Mouse (Mus musculus) neural tube, embryonic 14.5 days (tissue): ENCODE results near the gene Uap1l1. TPM values are rescaled to one million over a fixed set of nuclear protein-coding genes. Genes with fewer than 3 reads are reported as not detected.

ENCODE experiments used
- ATAC-seq: fragments of 200-750 bp; cut with Nextera tagmentation; 2 replicates; pipeline ENCODE4 v1.8.0; 2017; ENCODE audit warnings: low read depth, mild to moderate bottlenecking, moderate TSS enrichment, moderate library complexity
- H3K27ac ChIP-seq: fragments of 300-500 bp; sonication (generic); 2 replicates; pipeline ENCODE4 v1.5.1; 2014; ENCODE audit warnings: low read depth, mild to moderate bottlenecking, control low read depth, low read length, moderate library complexity, mixed read lengths
- H3K27me3 ChIP-seq: fragments of 300-500 bp; sonication (generic); 2 replicates; pipeline ENCODE4 v1.6.1; 2014; ENCODE audit warnings: low read length; ENCODE audit not compliant: control insufficient read depth, insufficient read depth
- H3K36me3 ChIP-seq: fragments of 300-500 bp; sonication (generic); 2 replicates; pipeline ENCODE4 v1.6.1; 2014; ENCODE audit warnings: low read length, mixed read lengths; ENCODE audit not compliant: control insufficient read depth, insufficient read depth
- H3K4me1 ChIP-seq: fragments of 300-500 bp; sonication (generic); 2 replicates; pipeline ENCODE4 v1.6.1; 2014; ENCODE audit warnings: low read length; ENCODE audit not compliant: control insufficient read depth, insufficient read depth
- H3K4me2 ChIP-seq: fragments of 300-500 bp; sonication (generic); 2 replicates; pipeline ENCODE4 v1.6.1; 2014; ENCODE audit warnings: mild to moderate bottlenecking, low read depth, low read length, control low read depth
- H3K4me3 ChIP-seq: fragments of 300-500 bp; sonication (generic); 2 replicates; pipeline ENCODE4 v1.5.1; 2014; ENCODE audit warnings: low read depth, low read length, control low read depth, mixed read lengths
- H3K9ac ChIP-seq: fragments of 300-500 bp; sonication (generic); replicated peaks from 2 replicates; pipeline ENCODE4 v1.6.1; 2014; ENCODE audit warnings: low read depth, mild to moderate bottlenecking, control low read depth, low read length, mixed read lengths
- H3K9me3 ChIP-seq: fragments of 300-500 bp; sonication (generic); 2 replicates; pipeline ENCODE4 v1.6.1; 2016; ENCODE audit warnings: low read length; ENCODE audit not compliant: control insufficient read depth
- WGBS: fragments of 180-500 bp; shearing (Covaris S2); extraction: QIAGEN DNeasy Blood & Tissue Kit; methylation state at CpG from one replicate; pipeline ENCODE4 v1.1.7; 2014; 5-methylcytosine and 5-hydroxymethylcytosine counted together
- polyA plus RNA-seq: library from polyadenylated mRNA; unstranded; fragments of >200 nt; fragmentation: Nextera tagmentation; extraction: Ambion mirVana; gene quantifications from 2 replicates; pipeline ENCODE4 v1.2.1, GENCODE M21; 2014

Uap1l1 gene
- polyA plus RNA-seq, 1 experiment from 2014 or later = 4.6 TPM

DNA sequence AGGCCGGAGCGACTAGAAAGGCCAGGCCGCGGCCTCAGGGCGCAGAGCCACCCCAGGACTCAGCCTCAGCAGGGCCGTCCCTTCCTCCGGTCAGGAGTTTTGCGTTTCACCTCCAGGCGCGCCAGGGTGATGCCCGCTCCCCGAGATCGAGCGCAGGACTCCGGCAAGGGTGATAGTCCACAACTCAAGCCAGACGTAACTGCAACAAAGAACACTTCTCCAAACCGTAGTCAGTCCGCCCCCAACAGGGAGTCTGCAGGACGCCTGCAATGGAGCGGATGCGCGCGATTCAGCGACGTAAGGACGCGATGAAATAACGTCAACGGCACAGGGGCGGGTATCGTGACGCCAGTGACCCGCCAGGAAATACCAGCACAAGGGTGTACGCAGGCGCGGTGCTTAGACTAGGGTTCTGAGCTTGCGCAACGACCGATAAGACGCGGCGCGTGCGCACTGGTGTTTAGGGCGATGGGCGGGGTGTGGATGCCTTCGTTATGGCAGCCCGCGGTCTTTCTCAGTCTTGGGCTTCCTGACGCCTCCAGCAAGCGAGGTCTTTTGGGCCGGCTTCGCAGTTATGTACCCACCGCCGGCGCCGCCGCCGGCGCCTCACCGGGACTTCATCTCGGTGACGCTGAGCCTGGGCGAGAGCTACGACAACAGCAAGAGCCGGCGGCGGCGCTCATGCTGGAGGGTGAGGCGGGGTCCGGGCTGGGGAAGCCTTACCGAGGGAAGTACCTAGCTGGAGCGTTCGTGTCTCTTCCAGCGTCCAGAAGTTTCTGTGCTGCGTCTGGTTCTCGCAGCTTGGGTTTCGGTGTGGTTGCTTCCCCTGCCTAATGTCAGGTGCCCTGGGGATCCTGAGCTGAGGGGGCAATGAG, 33.0 kb downstream of the Uap1l1 start, which contains the start of gene Man1b1:
Gene Man1b1 (plus strand): TSS at position 53 of the 875 bp plus-strand sequence.
- Histone ChIP-seq H3K4me2 (peak within 1 kb of the TSS; percentile 97), H3K4me1 (peaks cover 14% of the 10 kb centered on the region), H3K27me3 (no peaks in the 10 kb centered on the region), H3K9ac (peak within 1 kb of the TSS; percentile 88), H3K36me3 (peaks cover 20% of the 10 kb centered on the region), H3K27ac (peak within 1 kb of the TSS; percentile 93), H3K9me3 (no peaks in the 10 kb centered on the region), H3K4me3 (peak within 1 kb of the TSS; percentile 93)
- ATAC-seq = peak; percentile 97
- under 1% methylated on average over 78 of the region's 78 CpGs for WGBS

DNA sequence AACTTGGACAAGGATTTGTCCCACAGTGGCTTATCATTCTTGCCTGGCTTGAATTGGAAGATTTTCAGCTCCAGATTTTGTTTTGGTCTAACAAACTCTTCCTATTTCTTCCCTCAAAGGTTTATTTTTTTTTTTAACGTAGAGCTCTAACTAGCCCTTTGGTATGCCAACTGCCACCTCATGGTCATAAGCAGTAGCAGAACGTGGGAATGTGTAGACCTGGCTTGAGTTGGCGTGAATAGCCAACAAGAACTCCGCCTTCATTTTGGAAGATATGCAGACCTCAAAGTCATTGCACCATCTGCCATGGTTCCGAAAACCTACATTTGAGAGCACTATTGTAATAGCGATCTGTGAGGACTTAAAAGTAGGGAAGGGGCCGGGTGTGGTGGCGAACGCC, 34.0 kb downstream of the Uap1l1 start:
- 61% methylated on average over 9 of the region's 9 CpGs for WGBS
- Histone ChIP-seq H3K4me1 (peaks cover 14% of the 10 kb centered on the region), H3K27me3 (no peaks in the 10 kb centered on the region), H3K27ac (no peak overlapping the region), H3K4me3 (peak overlapping the region; percentile 93), H3K4me2 (peak overlapping the region; percentile 81), H3K9ac (peak overlapping the region; percentile 88; the same call in 1 of the 2 replicates), H3K9me3 (no peaks in the 10 kb centered on the region), H3K36me3 (peaks cover 13% of the 10 kb centered on the region)
- no peak for ATAC-seq

DNA sequence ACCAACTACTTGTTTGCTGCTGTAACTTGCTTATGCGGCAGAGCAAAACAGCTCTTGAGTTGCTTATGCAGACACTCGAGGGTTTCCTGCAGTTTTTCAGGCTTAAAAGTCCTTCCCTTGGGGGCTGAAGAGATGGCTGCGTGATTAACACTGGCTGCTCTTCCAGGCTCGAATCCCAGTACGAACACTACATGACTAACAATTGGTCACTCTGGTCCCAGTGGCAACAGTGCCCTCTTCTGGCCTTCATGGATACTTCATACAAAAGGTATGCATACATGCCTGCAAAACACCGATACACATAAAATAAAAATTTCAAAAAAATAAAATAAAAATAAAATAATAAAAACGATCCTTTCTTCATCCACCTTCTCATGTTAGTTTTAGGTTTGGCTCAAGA, 37.0 kb downstream of the Uap1l1 start:
- 32% methylated on average over 7 of the region's 7 CpGs for WGBS
- Histone ChIP-seq H3K4me3 (no peak overlapping the region), H3K9ac (no peak overlapping the region), H3K27me3 (no peaks in the 10 kb centered on the region), H3K4me1 (peaks cover 11% of the 10 kb centered on the region), H3K27ac (no peak overlapping the region), H3K9me3 (no peaks in the 10 kb centered on the region), H3K36me3 (no peaks in the 10 kb centered on the region), H3K4me2 (no peak overlapping the region)
- ATAC-seq = no peak

GRCm38 (mm10) chr2:25326036-25326435, 39.4 kb downstream of the Uap1l1 start:
- no peaks in the 10 kb centered on the region for H3K27me3 ChIP-seq
- H3K9ac ChIP-seq = no peak overlapping the region
- 78% methylated on average over 2 of the region's 2 CpGs for WGBS
- H3K4me3 ChIP-seq = no peak overlapping the region
- H3K4me2 ChIP-seq = no peak overlapping the region
- H3K9me3 ChIP-seq = no peaks in the 10 kb centered on the region
- ATAC-seq = no peak
- no peaks in the 10 kb centered on the region for H3K36me3 ChIP-seq
- no peak overlapping the region for H3K27ac ChIP-seq
- no peaks in the 10 kb centered on the region; the same call in 1 of the 2 replicates for H3K4me1 ChIP-seq

DNA sequence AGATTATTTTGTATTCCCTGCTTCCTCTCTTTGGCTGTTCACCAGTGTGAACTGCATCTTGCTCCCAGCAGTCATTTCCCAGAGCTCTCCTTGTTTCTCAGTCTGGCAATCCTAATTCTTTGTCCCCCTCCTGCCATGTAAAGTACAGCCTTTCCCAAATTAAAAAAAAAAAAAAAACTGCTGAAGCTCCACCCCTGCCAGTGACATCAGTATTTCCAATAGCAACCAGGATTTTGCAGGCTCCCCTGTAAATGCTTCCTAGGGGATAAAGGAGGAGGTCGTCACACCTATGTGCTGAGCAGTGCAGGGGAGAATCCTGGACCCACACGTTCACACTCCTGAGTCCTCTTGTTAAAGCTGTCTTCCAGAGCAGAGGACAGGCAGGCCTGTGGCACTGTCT, 45.4 kb downstream of the Uap1l1 start:
- Histone ChIP-seq H3K9ac (no peak overlapping the region), H3K27ac (no peak overlapping the region), H3K4me1 (peaks cover 6% of the 10 kb centered on the region; the same call in 1 of the 2 replicates), H3K36me3 (no peaks in the 10 kb centered on the region), H3K27me3 (peaks cover 15% of the 10 kb centered on the region), H3K9me3 (no peaks in the 10 kb centered on the region), H3K4me2 (no peak overlapping the region), H3K4me3 (no peak overlapping the region)
- no peak for ATAC-seq
- WGBS = 44% methylated on average over 2 of the region's 2 CpGs

GRCm38 (mm10) chr2:25318971-25319773, 46.3 kb downstream of the Uap1l1 start, which contains the start of gene Grin1:
Gene Grin1, minus strand, starts transcription at chr2:25319187.
- H3K9ac ChIP-seq = peak within 1 kb of the TSS; percentile 68
- H3K9me3 ChIP-seq = no peaks in the 10 kb centered on the region
- peak within 1 kb of the TSS; percentile 64 for H3K4me3 ChIP-seq
- WGBS = 10% methylated on average over 58 of the region's 58 CpGs
- peak; percentile 88 for ATAC-seq
- H3K27me3 ChIP-seq = peaks cover 21% of the 10 kb centered on the region
- peak within 1 kb of the TSS; percentile 66 for H3K4me2 ChIP-seq
- H3K4me1 ChIP-seq = peaks cover 6% of the 10 kb centered on the region; the same call in 1 of the 2 replicates
- peak within 1 kb of the TSS; percentile 78 for H3K27ac ChIP-seq
- no peaks in the 10 kb centered on the region for H3K36me3 ChIP-seq

DNA sequence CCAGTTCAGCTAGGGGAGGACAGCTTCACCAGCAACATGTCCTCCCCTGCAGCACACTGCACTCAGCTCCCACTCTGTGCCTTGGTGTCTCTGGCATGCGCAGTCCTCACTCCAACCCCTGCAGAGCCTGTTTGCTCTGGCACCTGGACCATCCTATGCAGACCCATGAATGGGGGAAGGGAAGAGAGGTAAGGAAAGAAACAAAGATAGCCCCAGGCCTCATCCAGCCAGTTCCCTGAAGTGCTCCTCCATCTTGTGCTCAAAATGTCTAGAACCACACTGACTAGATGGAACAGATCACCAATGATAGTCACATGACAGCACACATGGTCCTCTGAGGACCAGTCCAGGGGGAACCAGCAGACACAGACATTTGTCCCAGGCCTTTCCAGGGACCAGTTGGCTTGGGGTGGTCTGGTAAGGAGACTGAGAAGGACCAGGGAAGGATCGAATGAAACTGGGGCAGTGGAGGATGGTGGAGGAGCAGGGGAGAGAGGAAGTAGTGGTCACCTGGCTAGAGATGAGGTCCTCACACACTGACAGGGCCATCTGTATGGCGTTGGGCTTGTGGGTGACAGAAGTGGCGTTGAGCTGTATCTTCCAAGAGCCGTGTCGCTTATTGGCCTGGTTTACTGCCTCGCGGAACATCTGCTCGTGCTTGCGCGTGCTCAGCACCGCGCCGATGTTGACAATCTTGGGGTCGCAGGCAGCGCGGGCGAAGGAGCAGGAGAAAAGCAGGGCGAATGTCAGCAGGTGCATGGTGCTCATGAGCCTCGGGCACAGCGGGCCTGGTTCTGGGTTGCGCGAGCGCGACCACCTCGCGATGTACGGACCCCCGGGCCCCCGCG, 47.1 kb downstream of the Uap1l1 start:
- Histone ChIP-seq H3K4me2 (peak overlapping the region; percentile 66), H3K27me3 (peaks cover 28% of the 10 kb centered on the region), H3K9me3 (no peaks in the 10 kb centered on the region), H3K36me3 (no peaks in the 10 kb centered on the region; the same call in 1 of the 2 replicates), H3K9ac (peak overlapping the region; percentile 68), H3K4me3 (peak overlapping the region; percentile 64), H3K27ac (peak overlapping the region; percentile 78), H3K4me1 (peaks cover 6% of the 10 kb centered on the region; the same call in 1 of the 2 replicates)
- peak; percentile 78 for ATAC-seq
- 3% methylated on average over 31 of the region's 31 CpGs for WGBS

DNA sequence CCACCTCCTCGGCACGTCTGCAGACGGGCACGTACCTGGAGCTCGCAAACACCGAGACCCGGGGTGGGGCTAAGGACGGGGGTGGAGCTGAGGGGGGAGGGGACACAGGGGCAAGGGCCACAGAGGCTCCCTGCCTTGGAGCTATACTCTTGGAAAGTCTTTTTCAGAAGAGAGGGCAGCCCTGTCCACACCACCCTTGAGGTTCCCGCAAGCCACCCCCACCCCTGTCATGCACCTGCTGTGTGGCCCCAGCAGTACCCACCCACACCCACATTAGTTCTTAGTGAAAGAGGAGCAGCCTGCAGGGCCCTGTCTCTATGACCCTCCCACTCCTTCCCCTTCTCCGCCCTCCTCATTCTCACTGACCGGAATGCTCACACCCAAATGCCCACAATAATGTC, 54.0 kb downstream of the Uap1l1 start:
- H3K36me3 ChIP-seq = peaks cover 14% of the 10 kb centered on the region
- no peak for ATAC-seq
- H3K27me3 ChIP-seq = peaks cover 77% of the 10 kb centered on the region
- no peak overlapping the region for H3K9ac ChIP-seq
- H3K27ac ChIP-seq = no peak overlapping the region
- 6% methylated on average over 11 of the region's 11 CpGs for WGBS
- H3K9me3 ChIP-seq = no peaks in the 10 kb centered on the region
- no peaks in the 10 kb centered on the region for H3K4me1 ChIP-seq
- no peak overlapping the region for H3K4me3 ChIP-seq
- H3K4me2 ChIP-seq = no peak overlapping the region
